Comparison of ENCODE assay signal across 28 mouse cellular contexts in the genomic region with DNA sequence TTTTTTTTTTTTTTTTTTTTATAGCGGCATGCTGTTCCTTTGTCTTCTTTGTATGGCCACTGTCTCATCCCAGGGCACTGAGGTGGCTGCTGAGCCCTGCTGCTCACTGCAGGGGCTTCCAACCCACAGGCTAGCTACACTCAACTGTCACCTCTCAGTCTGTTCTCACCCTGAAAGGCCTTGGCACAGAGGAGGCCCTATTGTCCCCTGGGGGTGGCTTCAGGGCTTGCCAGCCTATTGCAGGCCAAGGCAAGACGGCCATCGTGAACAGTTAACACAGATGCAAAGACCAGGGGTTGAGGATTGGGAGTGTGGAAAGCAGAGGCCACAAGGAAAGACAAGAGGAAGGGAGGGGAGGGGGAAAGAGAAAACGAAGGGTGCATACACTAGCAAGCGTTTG. TPM values are rescaled to one million over a fixed set of nuclear protein-coding genes. Genes with fewer than 3 reads are reported as not detected.
A peak's percentile ranks its signal among the peaks of the same experiment; 100 is the strongest.
DNase-seq lines count a peak whose midpoint lies in the region; ATAC-seq and TF ChIP-seq lines count a peak whose summit lies in the region.
"Had no signal": no experiment of that assay in that cellular context is flagged by ENCODE, and none has a peak within 500 bp of the region (broad histone marks: within the 10 kb centered on the region; RNA-seq: fewer than 3 reads in every experiment).

No protein-coding gene starts in this region.

- peaks cover 12% of the 10 kb centered on the region for H3K4me1 ChIP-seq in forebrain, embryonic 10.5 days
- H3K4me1 ChIP-seq in forebrain, postnatal 0 days (ENCODE audit: insufficient read depth): no peaks in the 10 kb centered on the region
- no peaks in the 10 kb centered on the region for H3K4me1 ChIP-seq in intestine, embryonic 15.5 days (replicated peaks)
- no peaks in the 10 kb centered on the region for H3K4me1 ChIP-seq in intestine, postnatal 0 days (replicated peaks; ENCODE audit: control insufficient read depth, insufficient read depth, low read length)
- H3K4me1 ChIP-seq in embryonic facial prominence, embryonic 10.5 days: peaks cover 32% of the 10 kb centered on the region
- H3K4me1 ChIP-seq: heart, embryonic 15.5 days had no signal

- no peak for DNase-seq in forebrain, embryonic 10.5 days (ENCODE audit: extremely low spot score, low spot score)
- no peak for DNase-seq in forebrain, postnatal 0 days
- peak; percentile 89 for DNase-seq in adipocyte (ENCODE audit: low spot score)
- DNase-seq in embryonic facial prominence, embryonic 10.5 days (ENCODE audit: low spot score): no peak
- DNase-seq in right cerebral cortex, postnatal 25 days: no peak
- DNase-seq: cerebellum, adult 9-11 months; gastrocnemius, postnatal 14 days; heart, adult 18-20 months; heart, postnatal 36 days; kidney, adult 11 months; kidney, postnatal 36 days; lung, embryonic 14.5 days; lung, postnatal 36 days; right cerebral cortex, postnatal 4 days; thymus, postnatal 14 days had no signal

- WGBS in forebrain, embryonic 10.5 days: 70% methylated on average over 5 of the region's 5 CpGs
- WGBS in forebrain, postnatal 0 days: 47% methylated on average over 5 of the region's 5 CpGs
- 79% methylated on average over 5 of the region's 5 CpGs for WGBS in intestine, embryonic 15.5 days
- WGBS in intestine, postnatal 0 days: 79% methylated on average over 5 of the region's 5 CpGs
- WGBS in embryonic facial prominence, embryonic 10.5 days: 63% methylated on average over 5 of the region's 5 CpGs

- H3K4me2 ChIP-seq in forebrain, postnatal 0 days (ENCODE audit: low read depth): no peak overlapping the region
- no peak overlapping the region for H3K4me2 ChIP-seq in intestine, embryonic 15.5 days (replicated peaks)
- no peak overlapping the region for H3K4me2 ChIP-seq in intestine, postnatal 0 days (replicated peaks; ENCODE audit: low read depth)
- H3K4me2 ChIP-seq: embryonic facial prominence, embryonic 13.5 days; forebrain, embryonic 15.5 days; heart, embryonic 15.5 days; kidney, embryonic 15.5 days; limb, embryonic 15.5 days; lung, embryonic 14.5 days; neural tube, embryonic 12.5 days had no signal

- H3K36me3 ChIP-seq in forebrain, embryonic 10.5 days (replicated peaks): no peaks in the 10 kb centered on the region
- no peaks in the 10 kb centered on the region for H3K36me3 ChIP-seq in forebrain, postnatal 0 days (ENCODE audit: insufficient read depth)
- H3K36me3 ChIP-seq in intestine, embryonic 15.5 days: no peaks in the 10 kb centered on the region
- H3K36me3 ChIP-seq in intestine, postnatal 0 days (ENCODE audit: control insufficient read depth, insufficient read depth): no peaks in the 10 kb centered on the region
- H3K36me3 ChIP-seq in embryonic facial prominence, embryonic 10.5 days (replicated peaks): no peaks in the 10 kb centered on the region
- H3K36me3 ChIP-seq: embryonic facial prominence, embryonic 13.5 days; forebrain, embryonic 15.5 days; heart, embryonic 15.5 days; kidney, embryonic 15.5 days; limb, embryonic 15.5 days; neural tube, embryonic 12.5 days had no signal

- no peaks in the 10 kb centered on the region for H3K9me3 ChIP-seq in forebrain, embryonic 10.5 days
- H3K9me3 ChIP-seq in forebrain, postnatal 0 days (ENCODE audit: low read length): no peaks in the 10 kb centered on the region
- H3K9me3 ChIP-seq in intestine, embryonic 15.5 days: no peaks in the 10 kb centered on the region
- no peaks in the 10 kb centered on the region for H3K9me3 ChIP-seq in intestine, postnatal 0 days (ENCODE audit: control insufficient read depth)
- no peaks in the 10 kb centered on the region for H3K9me3 ChIP-seq in embryonic facial prominence, embryonic 10.5 days
- H3K9me3 ChIP-seq: embryonic facial prominence, embryonic 13.5 days; forebrain, embryonic 15.5 days; heart, embryonic 15.5 days; kidney, embryonic 15.5 days; limb, embryonic 15.5 days; megakaryocyte, embryonic 14.5 days; neural tube, embryonic 12.5 days had no signal

- no peak for ATAC-seq in forebrain, postnatal 0 days
- 0 out of 2 replicates have a peak, but pooled peaks have one; percentile 34 for ATAC-seq in intestine, embryonic 15.5 days
- ATAC-seq in intestine, postnatal 0 days: no peak
- ATAC-seq in erythroblast, adult 5-6 weeks (replicated peaks; ENCODE audit: low FRiP score, poor library complexity, severe bottlenecking): no peak
- ATAC-seq: forebrain, embryonic 15.5 days; hindbrain, embryonic 16.5 days had no signal

- no peak for TF ChIP-seq CTCF in forebrain, postnatal 0 days (IDR thresholded peaks at IDR 0.05; ENCODE audit: low read depth)
- no peak for TF ChIP-seq CTCF in intestine, postnatal 0 days (IDR thresholded peaks at IDR 0.05; ENCODE audit: low read depth)

- H3K27ac ChIP-seq in forebrain, embryonic 10.5 days: peak overlapping the region; percentile 68; the same call in 1 of the 2 replicates
- H3K27ac ChIP-seq in forebrain, postnatal 0 days (ENCODE audit: low read depth, low read length): no peak overlapping the region
- H3K27ac ChIP-seq in intestine, embryonic 15.5 days: no peak overlapping the region
- H3K27ac ChIP-seq in intestine, postnatal 0 days (ENCODE audit: low read depth, low read length): no peak overlapping the region
- H3K27ac ChIP-seq in embryonic facial prominence, embryonic 10.5 days (replicated peaks): peak overlapping the region; percentile 44; the same call in 1 of the 2 replicates
- H3K27ac ChIP-seq: embryonic facial prominence, embryonic 13.5 days; forebrain, embryonic 15.5 days; heart, embryonic 15.5 days; kidney, embryonic 15.5 days; limb, embryonic 15.5 days; liver, embryonic 14.5 days; neural tube, embryonic 12.5 days had no signal

- no peaks in the 10 kb centered on the region for H3K27me3 ChIP-seq in forebrain, embryonic 10.5 days (ENCODE audit: poor library complexity, severe bottlenecking)
- H3K27me3 ChIP-seq in forebrain, postnatal 0 days (ENCODE audit: insufficient read depth, low read length): no peaks in the 10 kb centered on the region
- H3K27me3 ChIP-seq in intestine, embryonic 15.5 days (replicated peaks): no peaks in the 10 kb centered on the region
- H3K27me3 ChIP-seq in intestine, postnatal 0 days (replicated peaks; ENCODE audit: control insufficient read depth, insufficient read depth, low read length): no peaks in the 10 kb centered on the region
- H3K27me3 ChIP-seq in embryonic facial prominence, embryonic 10.5 days (replicated peaks; ENCODE audit: low read depth, poor library complexity, severe bottlenecking): no peaks in the 10 kb centered on the region
- H3K27me3 ChIP-seq: embryonic facial prominence, embryonic 13.5 days; forebrain, embryonic 15.5 days; heart, embryonic 15.5 days; kidney, embryonic 15.5 days; limb, embryonic 15.5 days; neural tube, embryonic 12.5 days had no signal

- H3K9ac ChIP-seq in forebrain, postnatal 0 days: no peak overlapping the region
- H3K9ac ChIP-seq in intestine, embryonic 15.5 days: no peak overlapping the region
- H3K9ac ChIP-seq in intestine, postnatal 0 days (ENCODE audit: low read depth, low read length): no peak overlapping the region
- H3K9ac ChIP-seq: embryonic facial prominence, embryonic 13.5 days; forebrain, embryonic 15.5 days; heart, embryonic 15.5 days; kidney, embryonic 15.5 days; limb, embryonic 15.5 days; liver, embryonic 14.5 days; lung, embryonic 14.5 days; neural tube, embryonic 12.5 days had no signal

- H3K4me3 ChIP-seq in forebrain, embryonic 10.5 days: no peak overlapping the region
- H3K4me3 ChIP-seq in forebrain, postnatal 0 days (ENCODE audit: low read depth, low read length): no peak overlapping the region
- H3K4me3 ChIP-seq in intestine, embryonic 15.5 days (replicated peaks): no peak overlapping the region
- H3K4me3 ChIP-seq in intestine, postnatal 0 days (ENCODE audit: low read depth, low read length): no peak overlapping the region
- H3K4me3 ChIP-seq in embryonic facial prominence, embryonic 10.5 days: no peak overlapping the region
- H3K4me3 ChIP-seq: embryonic facial prominence, embryonic 13.5 days; forebrain, embryonic 15.5 days; heart, embryonic 15.5 days; kidney, embryonic 15.5 days; limb, embryonic 15.5 days; megakaryocyte, embryonic 14.5 days; neural tube, embryonic 12.5 days had no signal

RNA-seq across cellular contexts. Expression of a gene that starts 12.6 kb away (rescaled TPM):
- polyA plus RNA-seq in forebrain, embryonic 10.5 days (2016; fragmentation: Nextera tagmentation; extraction: Ambion mirVana): 0.09 TPM in 1 of 2 replicates, not detected in the other
- total RNA-seq in forebrain, postnatal 0 days (2014; rRNA removed): 0.38 and 0.54 TPM in 2 replicates
- polyA plus RNA-seq in forebrain, postnatal 0 days (2015; fragmentation: Nextera tagmentation; extraction: Ambion mirVana): 0.33 and 0.51 TPM in 2 replicates
- polyA plus RNA-seq in intestine, embryonic 15.5 days (2015; fragmentation: Nextera tagmentation; extraction: Ambion mirVana): not detected in 2 replicates
- polyA plus RNA-seq in intestine, postnatal 0 days (2015; fragmentation: Nextera tagmentation; extraction: Ambion mirVana): not detected in 2 replicates
- 0.08 and 0.16 TPM in 2 replicates for polyA plus RNA-seq in embryonic facial prominence, embryonic 10.5 days (2016; fragmentation: Nextera tagmentation; extraction: Ambion mirVana)
- not detected in 2 replicates for total RNA-seq in erythroblast, adult 5-6 weeks (2015; ENCODE audit: low replicate concordance)
- not detected in 2 replicates for total RNA-seq in erythroblast, adult 5-6 weeks (2017; ENCODE audit: low replicate concordance)
- total RNA-seq: gastrocnemius, postnatal 14 days; heart, adult 18-20 months; heart, postnatal 36 days had no signal
- polyA plus RNA-seq: embryonic facial prominence, embryonic 13.5 days; liver, embryonic 14.5 days; neural tube, embryonic 12.5 days; stomach, embryonic 14.5 days had no signal

RNA-seq across cellular contexts. Expression of a gene that starts 52.5 kb away (rescaled TPM):
- 2.0 and 2.3 TPM in 2 replicates for polyA plus RNA-seq in forebrain, embryonic 10.5 days (2016; fragmentation: Nextera tagmentation; extraction: Ambion mirVana)
- total RNA-seq in forebrain, postnatal 0 days (2014; rRNA removed): 0.10 and 0.69 TPM in 2 replicates
- 0.24 and 0.68 TPM in 2 replicates for polyA plus RNA-seq in forebrain, postnatal 0 days (2015; fragmentation: Nextera tagmentation; extraction: Ambion mirVana)
- 1.2 and 2.1 TPM in 2 replicates for polyA plus RNA-seq in intestine, embryonic 15.5 days (2015; fragmentation: Nextera tagmentation; extraction: Ambion mirVana)
- polyA plus RNA-seq in intestine, postnatal 0 days (2015; fragmentation: Nextera tagmentation; extraction: Ambion mirVana): 1.1 and 1.2 TPM in 2 replicates
- polyA plus RNA-seq in embryonic facial prominence, embryonic 10.5 days (2016; fragmentation: Nextera tagmentation; extraction: Ambion mirVana): 1.7 and 1.8 TPM in 2 replicates
- not detected in 2 replicates for total RNA-seq in erythroblast, adult 5-6 weeks (2015; ENCODE audit: low replicate concordance)
- 2.6 and 3.1 TPM in 2 replicates for total RNA-seq in erythroblast, adult 5-6 weeks (2017; ENCODE audit: low replicate concordance)
- total RNA-seq: heart, adult 18-20 months; heart, postnatal 36 days had no signal

Comparison
In these comparisons a context has a peak if more than half of its experiments do, and no peak if none do; other contexts are left out.
1. H3K27ac ChIP-seq: peak in forebrain, embryonic 10.5 days (single experiment) and embryonic facial prominence, embryonic 10.5 days (single experiment); none in forebrain, postnatal 0 days (single experiment), intestine, embryonic 15.5 days (single experiment) and intestine, postnatal 0 days (single experiment).